Mouse (Mus musculus) heart, postnatal 4 days (tissue): ENCODE measurements around the gene Med24. TPM values are rescaled to one million over a fixed set of nuclear protein-coding genes. Genes with fewer than 3 reads are reported as not detected.
"Not testable (repeated sequence)": the region's sequence is repeated elsewhere in the genome, so short reads cannot be mapped to it uniquely, and the experiment has no call there.

Source experiments
- DNase-seq: peaks from one replicate; pipeline ENCODE4 v3.0.0; 2021
- total RNA-seq, 2 experiments: library from RNA; stranded (reverse); gene quantifications; 2 replicates each; pipeline ENCODE4 v1.2.3; 2021

The Med24 gene
- total RNA-seq, 2 experiments from 2014 or later: 51.7 to 52.3 TPM

DNA sequence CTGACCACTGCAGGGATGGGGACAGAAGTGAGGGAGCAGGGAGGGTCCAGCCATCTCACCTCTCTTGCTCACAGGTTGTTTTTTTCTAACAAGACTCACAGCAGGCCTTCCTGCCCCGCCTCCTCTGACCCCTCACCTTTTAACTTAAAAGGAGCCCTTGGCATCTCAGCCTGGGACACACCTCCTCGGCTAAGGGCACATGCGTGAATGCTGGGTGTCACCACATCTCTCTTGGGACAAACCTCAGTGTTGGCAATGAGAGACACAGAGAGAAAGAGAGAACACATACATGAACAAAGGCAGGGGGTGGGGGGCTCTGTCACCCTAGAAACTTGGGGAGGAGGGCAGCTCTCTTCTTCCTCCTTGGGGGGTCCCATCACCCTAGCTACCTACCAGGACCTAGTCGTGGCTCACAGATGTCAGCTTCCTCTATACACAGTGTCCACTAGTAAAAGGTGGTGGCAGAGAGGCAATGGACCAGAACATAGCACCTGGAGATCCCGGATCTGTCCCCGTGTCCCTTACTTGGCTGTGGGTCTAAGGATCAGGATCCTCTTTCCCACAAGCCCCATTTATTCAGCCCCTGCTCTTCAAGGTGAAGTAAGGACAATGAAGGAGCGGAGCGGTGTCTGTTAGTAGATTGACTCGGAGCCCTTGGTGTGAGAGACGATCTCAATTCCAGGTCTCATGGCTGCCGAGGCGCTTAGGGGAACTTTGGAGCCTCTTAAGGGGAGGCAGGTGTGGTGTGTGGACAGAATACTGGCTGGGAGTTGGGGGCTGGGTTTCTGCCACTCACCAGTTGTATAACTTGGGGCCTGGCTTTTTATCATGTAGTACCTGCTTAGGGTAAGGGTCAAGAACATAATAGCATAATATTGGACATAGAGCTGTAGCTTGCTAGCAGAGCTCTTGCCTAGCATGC lies 17.0 kb upstream of the Med24 start:
- DNase-seq: no peak

DNA sequence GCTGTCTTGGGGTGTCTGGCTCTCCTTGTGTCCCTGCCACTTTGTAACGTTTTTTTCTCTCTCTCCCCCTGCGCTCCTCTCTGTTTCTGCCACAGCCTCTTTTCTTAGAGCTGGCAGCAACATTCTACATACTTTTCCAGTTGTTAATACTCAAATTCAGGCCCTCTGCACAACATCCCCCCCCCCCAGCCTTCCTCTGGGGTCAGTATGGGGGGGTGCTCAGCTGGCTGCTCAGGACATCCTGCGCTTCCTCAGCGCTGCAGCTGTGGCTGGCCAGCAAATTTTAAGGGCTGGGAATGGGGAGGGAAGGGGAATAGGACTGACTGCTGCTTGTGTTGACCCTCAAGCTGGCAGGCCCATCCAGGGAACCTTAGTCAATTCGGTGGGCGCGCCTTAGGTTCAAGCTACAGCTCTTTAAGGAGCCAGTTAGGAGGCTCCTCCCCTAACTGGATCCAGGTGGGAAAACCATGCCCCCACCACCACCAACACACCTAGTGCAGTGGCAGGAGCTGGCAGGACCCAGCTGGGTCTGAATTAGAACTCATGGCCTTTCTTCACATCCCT lies 15.3 kb upstream of the Med24 start:
- peak; percentile 49 for DNase-seq

DNA sequence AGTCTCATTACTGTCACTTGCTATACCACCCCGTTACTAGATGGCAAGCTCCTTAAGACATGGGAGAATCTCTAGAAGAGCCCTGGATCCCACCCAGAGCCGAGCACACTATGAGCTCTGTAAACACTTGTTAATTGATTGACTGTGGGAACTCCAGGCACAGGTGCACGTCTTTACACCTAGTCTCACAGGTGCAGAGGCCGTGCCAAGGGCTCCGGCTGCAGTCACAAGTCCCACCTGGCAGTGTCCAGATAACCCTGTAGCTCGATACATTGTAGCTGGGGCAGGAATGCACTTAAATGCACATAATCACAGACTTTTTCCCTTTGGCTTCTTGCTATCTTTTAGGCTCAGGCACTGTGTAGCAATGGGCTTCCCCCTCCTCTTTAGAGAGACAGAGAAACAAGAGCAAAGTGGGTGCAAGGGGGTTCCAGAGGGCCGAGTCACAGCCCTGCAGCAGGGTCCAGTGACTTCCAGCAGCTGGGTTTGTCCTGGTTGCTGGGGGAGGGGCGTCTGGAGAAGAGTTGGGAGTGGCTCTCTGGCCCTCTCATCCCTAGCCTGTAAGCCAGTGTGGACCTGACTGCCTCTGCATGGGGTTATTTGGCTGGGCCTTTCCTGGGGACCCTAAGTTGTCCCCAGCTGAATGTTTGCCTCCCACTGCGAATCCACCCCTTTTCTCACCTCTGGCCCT lies 14.6 kb upstream of the Med24 start:
- DNase-seq: peak; percentile 83

DNA sequence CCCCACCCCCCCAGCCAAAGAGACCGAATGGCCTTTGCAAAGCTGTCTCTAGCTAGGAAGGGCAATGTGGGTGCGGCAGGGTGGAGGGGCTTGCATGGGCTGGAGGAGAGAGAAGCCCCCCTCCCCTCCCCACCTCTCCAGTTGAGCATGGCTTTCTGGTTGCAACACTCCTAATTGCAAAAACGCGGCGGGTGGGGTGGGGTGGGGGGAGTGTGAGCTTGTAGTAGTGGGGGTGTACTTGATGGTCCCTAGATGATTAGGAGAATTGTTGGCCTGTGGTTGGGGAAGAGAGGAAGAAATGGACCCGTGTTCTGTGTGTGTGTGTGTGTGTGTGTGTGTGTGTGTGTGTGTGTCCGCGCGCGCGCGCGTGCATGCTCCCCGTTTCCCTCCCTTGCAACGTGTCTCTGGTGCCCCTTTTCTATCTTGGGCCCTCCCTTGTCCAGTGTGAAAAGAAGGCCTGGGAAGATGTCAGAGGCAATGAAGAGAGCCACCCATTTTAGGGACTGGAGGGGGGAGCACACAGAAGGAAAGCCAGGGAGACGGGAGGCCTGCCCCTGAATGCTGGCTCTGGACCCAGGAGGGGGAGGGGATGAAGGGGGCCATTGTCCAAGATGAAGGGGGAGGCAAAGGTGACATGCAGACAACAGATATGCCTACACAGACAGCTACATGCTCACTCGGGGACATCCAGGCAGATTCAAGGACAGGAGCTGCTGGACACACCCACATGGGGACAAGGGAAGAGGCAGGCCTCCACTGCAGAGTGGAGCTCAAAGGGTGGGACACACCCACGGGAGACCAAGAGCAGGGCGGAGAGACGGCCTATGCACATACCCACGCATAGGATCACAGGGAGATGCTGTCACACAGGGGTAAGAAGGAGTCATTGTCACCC lies 13.4 kb upstream of the Med24 start:
- DNase-seq: peak; percentile 63

DNA sequence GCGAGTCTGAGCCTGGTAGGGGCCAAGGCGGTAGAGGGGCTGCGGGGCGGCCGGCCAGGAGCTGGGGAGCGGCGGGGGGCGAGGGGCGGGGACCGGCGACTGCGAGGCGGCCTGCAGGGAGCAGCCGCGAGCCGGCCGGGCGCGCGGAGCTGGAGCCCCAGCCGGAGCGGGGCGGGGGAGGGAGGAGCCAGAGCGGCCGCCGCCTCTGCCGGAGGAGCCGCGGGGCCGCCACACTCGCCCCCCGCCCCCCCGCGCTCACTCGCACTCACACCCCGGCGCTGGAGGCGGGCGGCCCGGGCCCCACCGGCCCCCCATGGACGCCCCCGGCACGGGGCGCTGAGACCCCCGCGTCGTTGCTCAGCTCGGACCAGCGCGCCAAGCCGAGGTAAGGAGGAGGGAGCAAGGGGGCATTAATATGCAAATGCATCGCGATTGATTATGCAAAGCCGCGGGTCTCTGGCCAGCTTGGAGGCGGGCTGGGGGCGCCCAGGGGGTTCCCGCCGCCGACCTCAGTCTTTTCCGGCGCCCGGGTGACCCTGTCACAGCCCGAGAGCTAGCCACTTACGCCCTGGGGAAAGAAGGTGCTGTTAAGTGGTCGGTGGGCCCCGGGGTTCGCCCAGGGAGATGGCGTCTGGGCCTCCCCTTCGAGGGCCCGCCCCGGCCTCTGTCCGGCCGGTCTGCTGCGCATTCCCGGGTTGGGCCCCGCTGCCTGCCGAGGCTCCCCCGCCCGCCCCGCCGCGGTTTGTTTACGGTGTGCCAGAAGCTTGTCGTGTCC lies 12.6 kb upstream of the Med24 start:
- DNase-seq: peak; percentile 88

DNA sequence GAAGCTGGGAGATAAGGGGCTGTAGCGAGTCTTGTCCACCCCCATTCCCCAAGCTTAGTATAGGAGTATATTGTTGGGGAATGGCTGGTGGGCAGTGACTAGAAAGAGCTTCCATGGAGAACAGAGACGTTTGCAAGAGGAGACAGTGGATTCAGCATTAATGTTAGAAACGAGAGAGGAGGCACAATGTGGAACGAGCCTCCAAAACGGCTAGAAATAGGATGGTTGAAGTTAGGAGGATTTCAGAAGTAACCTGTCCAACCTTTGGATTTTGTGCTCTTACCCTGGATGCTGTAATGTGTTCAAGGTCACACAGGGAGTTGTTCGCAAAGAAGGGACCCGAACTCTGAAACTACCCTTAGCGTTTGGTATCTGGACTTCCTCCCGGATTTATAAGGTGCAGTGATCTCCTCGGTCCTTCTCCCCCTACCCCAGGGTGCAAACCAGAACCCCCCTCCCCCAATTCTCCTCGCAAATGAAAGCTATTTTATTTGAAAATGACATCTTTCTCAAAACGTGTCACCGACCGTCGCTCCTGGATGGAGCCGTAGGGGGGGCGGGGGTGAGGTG lies 11.9 kb upstream of the Med24 start:
- no peak for DNase-seq

DNA sequence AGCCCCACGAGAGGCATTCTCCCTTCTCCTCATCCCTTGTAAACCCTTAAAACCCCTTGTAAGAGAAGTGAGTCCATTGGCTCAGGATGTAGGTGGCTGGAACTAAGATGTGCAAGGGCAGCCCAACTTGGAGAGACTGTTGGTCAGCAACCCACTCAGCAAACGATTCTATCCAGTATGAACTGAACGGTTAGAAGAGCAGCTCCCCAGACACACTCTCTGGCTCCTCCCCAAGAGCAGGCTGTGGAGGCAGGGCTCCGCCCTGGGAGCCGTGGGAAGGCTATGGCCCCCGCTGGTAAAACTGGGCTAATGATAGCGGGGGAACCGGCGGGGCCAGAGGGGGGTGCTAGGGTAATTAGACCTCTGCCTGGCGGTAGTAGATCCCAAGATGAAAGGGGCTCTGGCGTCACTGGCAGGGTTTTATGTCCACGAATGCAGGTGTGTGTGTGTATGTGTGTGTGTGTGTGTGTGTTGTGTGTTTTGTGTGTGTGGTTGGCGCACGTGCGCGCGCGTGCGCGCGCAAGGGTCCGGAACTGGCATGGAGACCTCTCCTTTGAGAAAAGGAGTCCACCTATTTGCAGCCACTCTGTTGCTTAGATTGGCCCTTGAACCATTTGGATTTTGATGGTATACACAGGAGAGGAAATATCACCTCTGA lies 11.3 kb upstream of the Med24 start, which contains the start of gene Thra:
Gene Thra, plus strand, starts transcription at position 246 of the 658 bp plus-strand sequence.
- peak; percentile 83 for DNase-seq

DNA sequence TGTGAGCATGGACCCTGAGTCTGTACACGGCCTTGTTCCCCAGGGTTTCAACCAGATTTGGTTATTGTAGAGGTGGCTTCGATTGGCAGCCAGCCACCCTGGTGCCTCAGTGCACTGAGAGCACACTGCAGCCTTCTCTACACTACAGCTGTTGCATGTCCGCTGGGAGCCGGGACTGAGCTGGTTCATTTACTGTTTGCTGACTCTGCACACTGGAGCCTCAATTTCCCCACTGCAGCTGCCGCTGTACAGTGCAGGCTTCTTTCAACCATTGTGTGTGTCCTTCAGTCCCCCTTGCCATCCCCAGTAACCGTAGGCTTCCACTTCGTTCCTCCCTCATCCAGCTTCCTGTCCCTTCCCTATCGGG lies 10.8 kb upstream of the Med24 start:
- DNase-seq: no peak

DNA sequence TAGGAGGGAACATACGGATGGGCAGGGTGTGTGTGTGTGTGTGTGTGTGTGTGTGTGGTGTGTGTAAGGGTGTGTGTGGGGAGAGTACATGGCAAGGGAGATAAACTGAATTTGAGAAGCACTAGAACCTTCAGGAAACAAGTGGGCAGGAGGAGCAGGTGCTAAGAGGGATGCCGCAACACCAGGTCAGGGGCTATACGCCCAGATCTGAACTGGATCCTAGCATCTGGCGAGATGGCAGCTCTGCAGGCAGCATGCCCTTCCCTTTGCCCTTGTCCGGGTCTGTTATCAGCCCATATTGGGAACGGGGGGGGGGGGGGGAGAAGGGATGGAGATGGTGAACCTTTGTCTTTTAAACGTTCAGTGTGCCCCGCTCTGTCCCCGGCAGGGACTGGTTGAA lies 9.7 kb upstream of the Med24 start:
- DNase-seq: no peak

DNA sequence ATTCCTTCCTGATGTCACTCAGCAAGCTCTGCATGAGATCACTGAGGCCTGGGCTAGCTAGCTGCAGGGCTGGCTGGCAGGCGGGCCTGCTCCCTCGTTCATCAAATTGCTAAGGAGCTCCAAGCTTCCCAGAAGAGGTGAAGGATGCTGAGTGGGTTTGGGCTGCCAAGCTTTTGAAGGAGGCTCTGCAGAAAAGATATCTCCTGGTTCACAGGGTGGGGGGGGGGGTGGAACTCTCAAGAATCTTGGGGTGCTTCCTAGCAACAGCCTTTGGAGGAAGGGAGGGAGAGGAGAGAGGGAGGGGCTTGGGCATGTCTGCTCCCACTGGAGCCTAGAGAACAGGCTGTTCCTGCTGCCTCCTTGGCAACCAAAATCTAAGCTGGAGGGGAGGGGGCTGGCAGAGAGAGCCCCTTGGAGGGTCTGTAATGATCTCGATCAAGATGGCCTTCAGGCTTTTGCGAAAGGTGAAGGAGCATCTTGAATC lies 9.2 kb upstream of the Med24 start:
- DNase-seq: no peak

DNA sequence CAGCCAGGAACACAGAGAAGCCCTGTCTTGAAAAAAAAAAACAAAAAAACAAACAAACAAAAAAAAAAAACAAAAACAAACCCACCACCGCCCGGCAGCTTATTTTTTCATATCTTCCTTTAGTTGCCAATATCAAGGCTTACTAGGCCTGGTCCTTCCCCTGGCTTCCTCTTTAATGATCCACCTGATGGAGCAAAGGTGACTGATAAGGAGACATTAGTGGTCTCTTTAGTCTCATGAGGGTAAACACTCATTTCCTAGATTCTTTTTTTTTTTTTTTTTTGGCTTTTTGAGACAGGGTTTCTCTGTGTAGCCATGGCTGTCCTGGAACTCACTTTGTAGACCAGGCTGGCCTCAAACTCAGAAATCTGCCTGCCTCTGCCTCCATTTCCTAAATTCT lies 8.0 kb upstream of the Med24 start:
- not testable (repeated sequence) for DNase-seq

DNA sequence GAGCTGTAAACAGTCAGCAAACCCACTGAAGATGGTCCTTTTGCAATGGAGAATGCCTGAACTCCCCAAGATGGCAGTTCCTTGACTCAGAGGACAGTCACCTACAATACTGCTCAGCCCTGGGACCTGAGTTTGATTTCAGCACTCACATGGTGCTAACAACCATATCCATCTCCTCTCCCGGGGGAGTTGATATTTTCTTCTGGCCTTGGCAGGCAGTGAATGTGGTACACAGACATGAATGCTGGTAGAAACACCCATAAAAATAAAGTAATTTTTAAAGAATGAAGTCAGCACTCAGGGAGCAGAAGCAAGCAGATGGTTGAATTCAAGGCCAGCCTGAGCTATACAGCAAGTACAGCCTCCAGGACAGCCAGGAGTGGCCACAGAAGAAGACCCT lies 6.9 kb upstream of the Med24 start:
- no peak for DNase-seq

DNA sequence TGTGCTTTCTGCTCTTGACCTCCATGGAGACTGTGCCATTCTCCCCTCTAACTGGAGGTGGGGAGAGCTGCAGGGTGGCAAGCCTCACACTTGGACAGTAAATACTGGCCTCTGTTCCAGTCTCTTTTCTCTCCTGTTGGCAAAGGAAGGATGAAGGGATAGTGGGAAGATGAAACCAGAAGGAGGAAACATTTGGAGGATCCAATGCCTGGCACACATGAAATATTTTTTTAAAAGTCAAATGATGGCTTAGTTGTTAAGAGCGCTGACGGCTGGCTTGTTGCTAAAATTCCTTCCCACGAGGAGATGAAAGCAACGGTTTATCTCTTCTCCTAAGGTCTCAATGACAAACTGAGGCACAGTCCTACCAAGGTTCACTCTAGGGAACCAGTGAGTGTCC lies 5.9 kb upstream of the Med24 start:
- DNase-seq: no peak

DNA sequence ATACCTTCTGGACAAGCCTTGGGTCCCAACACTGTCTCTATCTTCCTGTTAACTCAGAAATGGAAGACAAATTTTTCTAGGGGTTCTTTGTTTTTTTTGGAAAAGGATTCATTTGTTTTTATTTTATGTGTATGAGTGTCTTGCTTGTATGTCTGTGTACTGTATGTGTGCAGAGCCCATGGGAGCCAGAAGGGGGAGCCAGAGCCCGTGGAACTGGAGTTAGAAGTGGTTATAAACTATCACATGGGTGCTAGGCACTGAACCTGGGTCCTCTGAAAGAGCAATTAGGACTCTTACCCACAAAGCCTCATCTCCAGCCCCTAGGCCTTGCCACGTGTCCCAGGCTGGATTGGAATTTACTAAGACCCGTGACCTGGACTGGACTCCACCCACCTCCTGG lies 4.8 kb upstream of the Med24 start:
- no peak for DNase-seq

DNA sequence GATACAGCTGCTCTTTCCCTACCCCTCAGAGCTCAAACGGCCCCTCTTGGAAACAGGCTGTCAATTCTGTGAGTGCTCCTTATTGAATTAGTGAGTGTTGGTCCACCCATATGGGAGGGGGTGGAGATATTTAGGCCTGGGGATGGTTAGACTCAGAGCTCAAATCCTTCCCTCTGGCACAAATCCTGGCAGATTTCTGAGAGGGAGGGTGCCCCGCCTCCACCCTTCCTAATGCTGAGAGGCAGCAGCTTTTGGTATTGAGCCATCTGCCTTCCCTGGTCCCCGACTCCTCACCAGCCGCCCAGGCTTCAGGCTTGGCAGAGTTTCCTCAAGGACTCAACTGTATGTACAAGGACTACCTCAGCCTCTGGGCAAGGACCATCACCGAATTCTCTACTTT lies 1.9 kb upstream of the Med24 start:
- no peak for DNase-seq

DNA sequence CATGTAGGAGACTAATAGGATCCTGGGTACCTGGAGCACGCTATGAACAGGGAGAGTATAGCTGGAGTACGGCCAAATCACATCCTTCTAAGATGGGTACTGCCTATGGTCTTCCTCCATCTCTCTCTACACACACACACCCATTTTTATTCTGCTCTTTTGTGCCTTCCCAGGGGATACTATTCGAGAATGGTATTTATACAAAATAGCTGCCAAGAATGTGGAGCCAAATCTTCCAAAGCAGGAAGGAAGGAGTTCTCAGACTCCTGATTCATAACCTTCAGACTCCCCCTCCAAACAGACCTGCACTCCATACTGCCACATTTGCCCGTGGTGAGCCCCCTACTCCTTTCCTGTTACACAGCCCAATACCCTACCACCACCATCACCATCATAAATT lies 1.5 kb upstream of the Med24 start:
- DNase-seq: no peak

DNA sequence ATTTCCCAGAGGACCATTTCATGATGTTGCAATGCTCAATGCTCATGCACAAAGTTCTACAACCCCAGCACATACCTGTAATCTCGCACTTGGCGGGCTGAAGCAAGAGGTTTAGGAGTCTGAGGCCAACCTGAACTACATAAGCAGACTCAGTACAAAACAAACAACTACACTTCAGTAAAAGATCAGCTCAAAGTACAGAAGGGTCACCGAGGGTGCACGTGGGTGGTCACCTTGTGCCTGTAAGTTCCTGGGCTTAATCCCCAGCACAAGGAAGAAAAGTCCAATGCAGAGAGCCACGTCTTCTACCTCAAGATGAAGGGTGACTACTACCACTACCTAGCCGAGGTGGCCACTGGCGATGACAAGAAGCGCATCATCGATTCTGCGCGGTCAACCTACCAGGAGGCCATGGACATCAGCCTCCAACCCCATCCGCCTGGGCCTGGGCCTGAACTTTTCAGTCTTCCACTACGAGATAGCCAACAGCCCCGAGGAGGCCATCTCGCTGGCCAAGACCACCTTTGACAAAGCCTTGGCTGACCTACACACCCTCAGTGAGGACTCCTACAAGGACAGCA lies 3.2 kb downstream of the Med24 start:
- DNase-seq: no peak

DNA sequence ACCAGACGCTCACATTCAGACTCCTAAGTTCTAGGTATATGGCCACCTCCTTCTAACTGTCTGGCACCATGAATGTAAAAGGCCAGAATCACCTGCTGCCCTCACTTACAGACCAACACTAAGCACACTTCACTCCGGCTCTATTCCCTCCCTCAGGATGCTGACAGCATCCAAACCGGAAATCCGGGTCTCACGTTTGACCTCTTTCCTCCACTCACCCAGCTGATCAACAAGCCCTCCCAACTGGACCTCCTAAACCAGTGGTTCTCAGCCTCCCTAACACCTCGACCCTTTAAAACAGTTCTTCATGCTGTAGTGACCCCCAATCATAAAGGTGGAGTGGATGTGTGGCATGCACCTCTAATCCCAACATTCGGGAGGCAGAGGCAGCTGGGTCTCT lies 6.1 kb downstream of the Med24 start:
- DNase-seq: no peak

DNA sequence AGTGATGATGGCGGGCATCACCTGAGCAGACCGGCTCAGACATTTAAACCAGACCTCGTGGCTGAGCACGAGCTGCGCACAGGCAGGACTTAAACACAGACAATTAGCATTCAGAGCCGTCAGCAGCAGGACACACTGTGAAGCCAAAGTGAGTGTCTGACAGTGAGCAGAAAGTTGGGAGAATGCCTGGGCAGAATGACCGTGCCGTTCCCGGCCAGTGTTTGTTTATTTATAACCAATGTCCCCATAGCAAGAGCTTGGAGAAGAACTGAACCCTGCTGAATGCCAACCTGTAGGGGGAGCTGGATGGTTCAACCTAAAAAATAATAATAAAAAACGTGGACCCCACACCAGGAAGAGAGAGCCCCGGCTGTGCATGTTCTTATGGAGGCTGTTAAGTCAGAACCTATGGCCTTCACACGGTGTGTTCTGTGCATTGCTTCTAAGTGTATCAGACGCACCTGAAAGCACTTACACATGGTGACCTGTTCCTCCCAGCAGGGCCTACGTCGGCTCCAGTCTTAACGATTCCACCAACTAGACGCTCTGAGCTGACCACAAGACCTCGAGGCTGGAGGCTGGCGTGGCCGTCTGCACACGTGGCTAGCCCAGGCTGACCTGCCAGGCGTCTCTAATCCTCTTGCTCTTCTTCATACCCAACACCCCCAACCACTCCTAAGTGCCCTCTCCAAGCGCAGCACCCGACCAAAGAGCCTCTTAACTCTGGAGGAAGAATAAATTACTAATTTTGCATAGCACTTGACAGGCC lies 7.6 kb downstream of the Med24 start:
- DNase-seq: peak; percentile 88
